Mouse (Mus musculus): ENCODE results near the gene Hoxc4. TPM values are rescaled to one million over a fixed set of nuclear protein-coding genes. Genes with fewer than 3 reads are reported as not detected.
A peak's percentile ranks its signal among the peaks of the same experiment; 100 is the strongest.

Gene Hoxc4
- polyA plus RNA-seq, 1 experiment from 2014 or later: 5.9 TPM

- peak overlapping the region; percentile 69; the same call in 1 of the 2 replicates for H3K9ac ChIP-seq (ENCODE audit: low read depth, low read length)
- no peaks in the 10 kb centered on the region for H3K36me3 ChIP-seq (ENCODE audit: insufficient read depth, low read length)
- H3K27me3 ChIP-seq (ENCODE audit: insufficient read depth, low read length): no peaks in the 10 kb centered on the region
- TF ChIP-seq CTCF (IDR thresholded peaks at IDR 0.05; ENCODE audit: low read depth): no peak
- no peaks in the 10 kb centered on the region for H3K9me3 ChIP-seq (replicated peaks; ENCODE audit: low read length)
- peak overlapping the region; percentile 75 for H3K4me2 ChIP-seq (ENCODE audit: low read length)
- H3K27ac ChIP-seq: peak overlapping the region; percentile 98
- peak; percentile 37 for ATAC-seq (replicated peaks; ENCODE audit: low FRiP score, low read depth)
- H3K4me3 ChIP-seq (replicated peaks; ENCODE audit: low read depth, low read length): peak overlapping the region; percentile 37
- DNase-seq (ENCODE audit: low spot score): peak; percentile 93
- WGBS: 2% methylated on average over 30 of the region's 30 CpGs
- peaks cover 39% of the 10 kb centered on the region for H3K4me1 ChIP-seq (replicated peaks; ENCODE audit: insufficient read depth, low read length)
Measured at GRCm38 (mm10) chr15:103061131-103061825, 42.5 kb downstream of the Hoxc4 start.

GRCm38 (mm10) chr15:103061988-103062387 lies 43.3 kb downstream of the Hoxc4 start:
- Histone ChIP-seq H3K4me2 (ENCODE audit: low read length) (peak overlapping the region; percentile 75), H3K27me3 (ENCODE audit: insufficient read depth, low read length) (no peaks in the 10 kb centered on the region), H3K36me3 (ENCODE audit: insufficient read depth, low read length) (no peaks in the 10 kb centered on the region), H3K27ac (peak overlapping the region; percentile 98), H3K4me1 (replicated peaks; ENCODE audit: insufficient read depth, low read length) (peaks cover 33% of the 10 kb centered on the region), H3K4me3 (replicated peaks; ENCODE audit: low read depth, low read length) (no peak overlapping the region), H3K9me3 (replicated peaks; ENCODE audit: low read length) (no peaks in the 10 kb centered on the region), H3K9ac (ENCODE audit: low read depth, low read length) (no peak overlapping the region)
- no peak for TF ChIP-seq CTCF (IDR thresholded peaks at IDR 0.05; ENCODE audit: low read depth)
- DNase-seq (ENCODE audit: low spot score): no peak
- no peak for ATAC-seq (replicated peaks; ENCODE audit: low FRiP score, low read depth)
- WGBS: 13% methylated on average over 2 of the region's 2 CpGs

GRCm38 (mm10) chr15:103065642-103066041 lies 46.9 kb downstream of the Hoxc4 start:
- 27% methylated on average over 7 of the region's 7 CpGs for WGBS
- peaks cover 28% of the 10 kb centered on the region for H3K4me1 ChIP-seq (replicated peaks; ENCODE audit: insufficient read depth, low read length)
- H3K4me3 ChIP-seq (replicated peaks; ENCODE audit: low read depth, low read length): no peak overlapping the region
- DNase-seq (ENCODE audit: low spot score) (peak; percentile 87), ATAC-seq (replicated peaks; ENCODE audit: low FRiP score, low read depth) (no peak)
- no peak overlapping the region for H3K27ac ChIP-seq
- no peak overlapping the region for H3K9ac ChIP-seq (ENCODE audit: low read depth, low read length)
- H3K4me2 ChIP-seq (ENCODE audit: low read length): no peak overlapping the region
- TF ChIP-seq CTCF (IDR thresholded peaks at IDR 0.05; ENCODE audit: low read depth): no peak
- no peaks in the 10 kb centered on the region for H3K27me3 ChIP-seq (ENCODE audit: insufficient read depth, low read length)
- no peaks in the 10 kb centered on the region for H3K9me3 ChIP-seq (replicated peaks; ENCODE audit: low read length)
- no peaks in the 10 kb centered on the region for H3K36me3 ChIP-seq (ENCODE audit: insufficient read depth, low read length)

GRCm38 (mm10) chr15:103067701-103068100 lies 49.0 kb downstream of the Hoxc4 start:
- no peak for TF ChIP-seq CTCF (IDR thresholded peaks at IDR 0.05; ENCODE audit: low read depth)
- no peak overlapping the region for H3K27ac ChIP-seq
- no peak for DNase-seq (ENCODE audit: low spot score)
- no peaks in the 10 kb centered on the region for H3K36me3 ChIP-seq (ENCODE audit: insufficient read depth, low read length)
- 75% methylated on average over 4 of the region's 4 CpGs for whole genome bisulfite sequencing
- ATAC-seq (replicated peaks; ENCODE audit: low FRiP score, low read depth): no peak
- H3K9me3 ChIP-seq (replicated peaks; ENCODE audit: low read length): no peaks in the 10 kb centered on the region
- H3K9ac ChIP-seq (ENCODE audit: low read depth, low read length): no peak overlapping the region
- peaks cover 22% of the 10 kb centered on the region for H3K4me1 ChIP-seq (replicated peaks; ENCODE audit: insufficient read depth, low read length)
- H3K27me3 ChIP-seq (ENCODE audit: insufficient read depth, low read length): no peaks in the 10 kb centered on the region
- H3K4me2 ChIP-seq (ENCODE audit: low read length): no peak overlapping the region
- H3K4me3 ChIP-seq (replicated peaks; ENCODE audit: low read depth, low read length): no peak overlapping the region

GRCm38 (mm10) chr15:103069173-103069572 lies 50.4 kb downstream of the Hoxc4 start:
- Histone ChIP-seq H3K27me3 (ENCODE audit: insufficient read depth, low read length) (no peaks in the 10 kb centered on the region), H3K4me3 (replicated peaks; ENCODE audit: low read depth, low read length) (peak overlapping the region; percentile 11; the same call in 1 of the 2 replicates), H3K4me2 (ENCODE audit: low read length) (peak overlapping the region; percentile 52), H3K36me3 (ENCODE audit: insufficient read depth, low read length) (no peaks in the 10 kb centered on the region), H3K9ac (ENCODE audit: low read depth, low read length) (peak overlapping the region; percentile 36), H3K9me3 (replicated peaks; ENCODE audit: low read length) (no peaks in the 10 kb centered on the region), H3K27ac (peak overlapping the region; percentile 54), H3K4me1 (replicated peaks; ENCODE audit: insufficient read depth, low read length) (peaks cover 22% of the 10 kb centered on the region)
- TF ChIP-seq CTCF (IDR thresholded peaks at IDR 0.05; ENCODE audit: low read depth): no peak
- ATAC-seq (replicated peaks; ENCODE audit: low FRiP score, low read depth): peak; percentile 70
- peak; percentile 81 for DNase-seq (ENCODE audit: low spot score)
- 2% methylated on average over 18 of the region's 18 CpGs for WGBS

GRCm38 (mm10) chr15:103071266-103071665 lies 52.5 kb downstream of the Hoxc4 start:
- H3K36me3 ChIP-seq (ENCODE audit: insufficient read depth, low read length): no peaks in the 10 kb centered on the region
- no peak overlapping the region for H3K9ac ChIP-seq (ENCODE audit: low read depth, low read length)
- ATAC-seq (replicated peaks; ENCODE audit: low FRiP score, low read depth): no peak
- peaks cover 12% of the 10 kb centered on the region for H3K4me1 ChIP-seq (replicated peaks; ENCODE audit: insufficient read depth, low read length)
- TF ChIP-seq CTCF (IDR thresholded peaks at IDR 0.05; ENCODE audit: low read depth): no peak
- no peaks in the 10 kb centered on the region for H3K27me3 ChIP-seq (ENCODE audit: insufficient read depth, low read length)
- DNase-seq (ENCODE audit: low spot score): no peak
- H3K4me3 ChIP-seq (replicated peaks; ENCODE audit: low read depth, low read length): no peak overlapping the region
- no peaks in the 10 kb centered on the region for H3K9me3 ChIP-seq (replicated peaks; ENCODE audit: low read length)
- no peak overlapping the region for H3K27ac ChIP-seq
- H3K4me2 ChIP-seq (ENCODE audit: low read length): no peak overlapping the region
- WGBS: 36% methylated on average over 5 of the region's 5 CpGs
